Mouse (Mus musculus): ENCODE measurements around the gene Rpl19. TPM values are rescaled to one million over a fixed set of nuclear protein-coding genes. Genes with fewer than 3 reads are reported as not detected.
A peak's percentile ranks its signal among the peaks of the same experiment; 100 is the strongest.

Gene Rpl19
- polyA plus RNA-seq, 1 experiment from 2014 or later: 676 TPM

GRCm38 (mm10) chr11:98016824-98017223 is 9.7 kb upstream of the Rpl19 start:
- 65% methylated on average over 4 of the region's 4 CpGs for WGBS
- no peak overlapping the region for H3K4me3 ChIP-seq
- H3K36me3 ChIP-seq: peaks cover 20% of the 10 kb centered on the region
- no peak overlapping the region for H3K9ac ChIP-seq
- H3K27ac ChIP-seq (replicated peaks): no peak overlapping the region
- no peak for ATAC-seq (ENCODE audit: extremely low read depth, insufficient number of reproducible peaks, low FRiP score, low TSS enrichment)
- no peaks in the 10 kb centered on the region for H3K9me3 ChIP-seq
- H3K4me2 ChIP-seq: no peak overlapping the region
- peaks cover 29% of the 10 kb centered on the region for H3K4me1 ChIP-seq
- H3K27me3 ChIP-seq (replicated peaks): peaks cover 26% of the 10 kb centered on the region

- no peaks in the 10 kb centered on the region for H3K9me3 ChIP-seq
- 54% methylated on average over 6 of the region's 6 CpGs for WGBS
- no peak overlapping the region for H3K4me3 ChIP-seq
- ATAC-seq (ENCODE audit: extremely low read depth, insufficient number of reproducible peaks, low FRiP score, low TSS enrichment): no peak
- H3K9ac ChIP-seq: no peak overlapping the region
- H3K36me3 ChIP-seq: peaks cover 20% of the 10 kb centered on the region
- H3K4me1 ChIP-seq: peaks cover 36% of the 10 kb centered on the region
- H3K27ac ChIP-seq (replicated peaks): no peak overlapping the region
- H3K4me2 ChIP-seq: no peak overlapping the region
- H3K27me3 ChIP-seq (replicated peaks): peaks cover 13% of the 10 kb centered on the region
Measured at GRCm38 (mm10) chr11:98018222-98018621, 8.3 kb upstream of the Rpl19 start.

DNA sequence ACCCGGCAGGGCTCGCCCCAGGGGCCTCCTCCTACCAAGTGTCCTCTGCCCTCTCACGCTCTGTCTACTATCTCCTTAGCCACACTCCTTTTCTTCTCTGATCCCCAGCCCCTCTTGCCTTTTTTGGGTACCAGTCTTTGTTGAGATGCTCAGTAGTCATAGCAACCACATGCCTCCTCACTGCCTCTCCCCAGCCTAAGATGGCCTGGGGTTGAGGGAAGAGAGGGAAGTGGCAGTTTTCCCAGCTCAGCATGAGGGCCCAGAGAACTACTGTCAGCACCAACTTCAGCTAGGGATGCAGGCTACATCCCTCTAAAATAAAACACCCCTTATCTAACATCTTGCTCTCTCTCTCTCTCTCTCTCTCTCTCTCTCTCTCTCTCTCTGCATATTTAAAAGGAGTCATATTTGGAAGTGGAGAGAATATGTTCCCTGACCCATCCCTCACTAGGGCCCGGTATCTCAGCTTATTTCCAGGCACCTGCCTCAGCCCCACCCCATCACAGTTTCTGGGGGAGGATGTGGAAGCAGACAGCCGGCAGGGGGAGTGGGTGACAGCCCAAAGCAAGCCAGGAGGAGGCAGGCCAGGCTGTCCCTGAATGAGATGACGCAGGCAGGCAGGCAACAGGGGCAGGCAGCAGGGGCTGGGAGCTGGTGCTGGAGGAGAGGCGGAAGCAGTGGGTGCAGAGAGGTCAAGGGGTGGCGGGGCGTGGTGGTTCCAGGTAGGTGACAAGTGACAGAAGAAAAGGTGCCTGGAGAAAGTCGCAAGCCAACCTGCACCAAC is 7.5 kb upstream of the Rpl19 start:
- 31% methylated on average over 10 of the region's 10 CpGs for WGBS
- Histone ChIP-seq H3K36me3 (peaks cover 17% of the 10 kb centered on the region), H3K27ac (replicated peaks) (no peak overlapping the region), H3K4me3 (no peak overlapping the region), H3K4me1 (peaks cover 37% of the 10 kb centered on the region), H3K9ac (no peak overlapping the region), H3K27me3 (replicated peaks) (peaks cover 13% of the 10 kb centered on the region), H3K9me3 (no peaks in the 10 kb centered on the region), H3K4me2 (no peak overlapping the region)
- ATAC-seq (ENCODE audit: extremely low read depth, insufficient number of reproducible peaks, low FRiP score, low TSS enrichment): no peak

DNA sequence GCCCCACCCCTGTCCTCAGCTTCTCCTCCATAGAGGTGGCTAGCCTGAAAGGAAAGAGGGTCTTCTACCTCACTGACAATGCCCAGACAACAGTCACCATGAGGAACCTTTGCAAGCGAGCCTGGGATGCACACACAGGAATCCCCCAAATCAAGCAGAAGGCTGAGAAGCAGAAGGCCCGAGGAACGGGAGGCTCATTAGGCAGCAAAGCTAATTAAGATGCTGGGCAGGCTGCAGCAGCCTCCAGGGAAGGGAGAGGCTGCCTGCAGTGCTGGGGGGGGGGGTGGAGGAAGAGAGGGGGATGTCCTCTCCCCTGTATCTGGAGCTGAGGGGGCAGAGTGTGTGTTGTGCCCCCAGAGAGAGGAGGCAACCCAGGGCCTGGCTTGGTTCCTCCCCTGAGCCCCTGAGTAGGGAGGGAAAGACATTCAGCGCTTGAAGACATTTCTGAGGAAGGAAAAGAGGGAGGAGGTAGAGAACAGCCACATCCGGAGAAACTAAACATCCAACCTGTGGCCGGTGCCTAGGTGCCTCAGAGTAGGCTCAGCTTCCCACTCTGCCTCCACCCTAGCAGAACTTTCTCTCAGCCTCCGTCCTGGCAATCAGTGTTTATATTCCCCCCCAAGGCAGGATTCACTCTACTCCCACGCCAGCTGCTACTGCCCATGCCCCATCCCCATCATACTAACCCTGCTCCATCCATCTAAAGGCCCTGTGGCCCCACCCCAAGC is 6.5 kb upstream of the Rpl19 start:
- no peak for ATAC-seq (ENCODE audit: extremely low read depth, insufficient number of reproducible peaks, low FRiP score, low TSS enrichment)
- WGBS: 51% methylated on average over 8 of the region's 8 CpGs
- Histone ChIP-seq H3K4me1 (peaks cover 37% of the 10 kb centered on the region), H3K9me3 (no peaks in the 10 kb centered on the region), H3K36me3 (peaks cover 14% of the 10 kb centered on the region), H3K4me2 (peak overlapping the region; percentile 99; the same call in 1 of the 2 replicates), H3K27ac (replicated peaks) (no peak overlapping the region), H3K4me3 (no peak overlapping the region), H3K27me3 (replicated peaks) (peaks cover 13% of the 10 kb centered on the region), H3K9ac (0 out of 2 replicates have a peak overlapping the region, but pooled peaks have one; percentile 28)

DNA sequence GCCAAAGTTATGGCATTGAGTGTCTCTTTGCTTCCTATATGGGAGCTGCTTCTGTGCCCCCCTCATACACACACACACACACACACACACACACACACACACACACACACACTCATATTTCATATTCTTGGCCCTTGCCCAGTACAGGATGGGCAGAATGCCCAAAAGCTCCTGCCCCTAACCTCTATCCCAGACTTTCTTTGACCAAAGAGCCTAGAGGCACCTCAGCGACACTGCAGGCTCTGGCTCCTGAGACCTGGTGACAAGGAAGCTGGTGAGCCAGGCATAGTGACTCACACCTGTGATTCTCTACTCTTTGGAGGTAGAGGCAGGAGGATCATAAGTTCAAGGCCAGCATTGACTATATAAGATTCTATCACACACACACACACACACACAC is 5.8 kb upstream of the Rpl19 start:
- H3K9ac ChIP-seq: peak overlapping the region; percentile 92; the same call in 1 of the 2 replicates
- 75% methylated on average over 1 of the region's 1 CpGs for whole genome bisulfite sequencing
- H3K9me3 ChIP-seq: no peaks in the 10 kb centered on the region
- ATAC-seq (ENCODE audit: extremely low read depth, insufficient number of reproducible peaks, low FRiP score, low TSS enrichment): no peak
- peaks cover 13% of the 10 kb centered on the region for H3K27me3 ChIP-seq (replicated peaks)
- peaks cover 9% of the 10 kb centered on the region; the same call in 1 of the 2 replicates for H3K36me3 ChIP-seq
- peaks cover 39% of the 10 kb centered on the region for H3K4me1 ChIP-seq
- 0 out of 2 replicates have a peak overlapping the region, but pooled peaks have one; percentile 99 for H3K4me2 ChIP-seq
- no peak overlapping the region for H3K27ac ChIP-seq (replicated peaks)
- H3K4me3 ChIP-seq: no peak overlapping the region

GRCm38 (mm10) chr11:98021118-98021517 is 5.4 kb upstream of the Rpl19 start:
- no peak for ATAC-seq (ENCODE audit: extremely low read depth, insufficient number of reproducible peaks, low FRiP score, low TSS enrichment)
- H3K9ac ChIP-seq: peak overlapping the region; percentile 92
- 62% methylated on average over 2 of the region's 2 CpGs for WGBS
- H3K27ac ChIP-seq (replicated peaks): no peak overlapping the region
- peaks cover 9% of the 10 kb centered on the region; the same call in 1 of the 2 replicates for H3K36me3 ChIP-seq
- H3K9me3 ChIP-seq: no peaks in the 10 kb centered on the region
- peaks cover 43% of the 10 kb centered on the region for H3K4me1 ChIP-seq
- peak overlapping the region; percentile 99 for H3K4me2 ChIP-seq
- H3K27me3 ChIP-seq (replicated peaks): peaks cover 13% of the 10 kb centered on the region
- H3K4me3 ChIP-seq: peak overlapping the region; percentile 78

- 5% methylated on average over 34 of the region's 34 CpGs for WGBS
- no peak for ATAC-seq (ENCODE audit: extremely low read depth, insufficient number of reproducible peaks, low FRiP score, low TSS enrichment)
Measured at GRCm38 (mm10) chr11:98021565-98022252, 4.8 kb upstream of the Rpl19 start.

GRCm38 (mm10) chr11:98022253-98022554 is 4.3 kb upstream of the Rpl19 start:
- ATAC-seq (ENCODE audit: extremely low read depth, insufficient number of reproducible peaks, low FRiP score, low TSS enrichment): no peak
- H3K4me2 ChIP-seq: peak overlapping the region; percentile 99
- H3K36me3 ChIP-seq: peaks cover 2% of the 10 kb centered on the region; the same call in 1 of the 2 replicates
- H3K27ac ChIP-seq (replicated peaks): peak overlapping the region; percentile 89
- no peaks in the 10 kb centered on the region for H3K9me3 ChIP-seq
- H3K4me3 ChIP-seq: peak overlapping the region; percentile 78
- WGBS: 1% methylated on average over 23 of the region's 23 CpGs
- H3K9ac ChIP-seq: peak overlapping the region; percentile 92
- H3K4me1 ChIP-seq: peaks cover 44% of the 10 kb centered on the region
- H3K27me3 ChIP-seq (replicated peaks): peaks cover 10% of the 10 kb centered on the region

More at GRCm38 (mm10) chr11:98021565-98022252, 4.8 kb upstream of the Rpl19 start:
- Histone ChIP-seq H3K27ac (replicated peaks) (peak overlapping the region; percentile 89), H3K4me1 (peaks cover 44% of the 10 kb centered on the region), H3K9ac (peak overlapping the region; percentile 92), H3K36me3 (peaks cover 5% of the 10 kb centered on the region; the same call in 1 of the 2 replicates), H3K4me2 (peak overlapping the region; percentile 99), H3K4me3 (peak overlapping the region; percentile 78), H3K9me3 (no peaks in the 10 kb centered on the region), H3K27me3 (replicated peaks) (peaks cover 10% of the 10 kb centered on the region)

DNA sequence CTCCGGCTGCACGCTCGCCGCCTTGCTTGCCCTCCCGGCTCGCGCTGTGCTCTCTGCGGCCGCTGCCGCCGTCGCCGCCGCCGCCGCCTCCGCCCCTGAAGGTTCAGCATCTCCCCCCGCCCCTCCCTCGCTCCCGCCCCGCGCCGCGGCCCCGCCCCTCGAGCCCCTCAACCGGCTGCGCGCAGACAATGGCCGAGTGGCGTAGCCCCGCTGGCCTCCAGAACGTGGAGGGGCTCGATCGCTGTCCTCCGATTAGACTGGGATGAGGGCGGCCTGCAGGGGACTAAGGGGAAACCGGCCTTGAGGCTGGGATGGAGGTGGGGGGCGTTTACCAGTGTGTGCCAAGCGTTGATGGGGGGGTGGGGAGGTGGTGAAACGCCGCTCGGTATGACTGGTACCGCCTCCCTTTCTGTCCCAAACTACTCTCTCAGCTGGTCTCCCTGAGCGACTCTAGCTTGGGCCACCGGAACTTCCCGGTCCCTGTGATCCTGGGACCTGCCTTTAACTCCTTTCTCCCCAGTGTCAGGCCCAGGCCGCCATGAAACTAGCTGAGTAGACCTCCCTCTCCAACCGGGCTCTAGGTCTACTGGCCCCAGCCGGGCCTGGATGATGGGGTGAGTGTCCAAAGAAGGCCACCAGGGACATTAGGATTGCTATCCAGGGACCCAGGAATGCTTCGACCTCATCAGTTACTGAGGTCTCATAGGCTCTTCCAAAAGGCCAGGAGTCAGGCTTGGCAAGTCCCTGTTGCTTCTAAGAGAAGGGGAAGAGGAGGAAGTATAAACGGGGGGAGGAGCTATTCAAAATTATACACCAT is 3.7 kb upstream of the Rpl19 start, which contains the start of gene Cacnb1:
TSS of gene Cacnb1 (minus strand) at position 480 of the 817 bp plus-strand sequence.
- H3K4me2 ChIP-seq: peak within 1 kb of the TSS; percentile 99
- peak within 1 kb of the TSS; percentile 92 for H3K9ac ChIP-seq
- 2% methylated on average over 52 of the region's 52 CpGs for WGBS
- H3K27me3 ChIP-seq (replicated peaks): peaks cover 10% of the 10 kb centered on the region
- peak within 1 kb of the TSS; percentile 78 for H3K4me3 ChIP-seq
- H3K36me3 ChIP-seq: no peaks in the 10 kb centered on the region
- H3K4me1 ChIP-seq: peaks cover 48% of the 10 kb centered on the region
- ATAC-seq (ENCODE audit: extremely low read depth, insufficient number of reproducible peaks, low FRiP score, low TSS enrichment): no peak
- H3K9me3 ChIP-seq: no peaks in the 10 kb centered on the region
- H3K27ac ChIP-seq (replicated peaks): peak within 1 kb of the TSS; percentile 89

DNA sequence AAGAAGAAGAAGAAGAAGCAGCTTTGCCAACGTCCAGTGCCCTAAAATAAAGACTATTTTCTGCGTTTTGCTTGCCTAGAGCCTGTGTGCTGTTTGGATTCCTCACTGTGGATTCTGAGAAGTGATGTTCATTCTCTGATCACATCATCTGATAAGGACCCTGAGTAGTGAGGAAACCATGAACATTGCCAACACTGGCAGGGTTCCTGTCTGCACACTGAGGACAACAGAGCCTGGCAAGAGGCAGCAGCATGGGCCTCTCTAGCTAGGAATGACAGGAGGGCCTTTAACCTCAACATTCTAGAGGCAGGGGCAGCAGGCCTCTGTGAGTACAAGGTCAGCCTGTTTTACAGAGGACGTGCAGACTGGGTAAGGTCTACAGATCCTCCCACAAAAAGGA is 2.0 kb upstream of the Rpl19 start:
- no peak for ATAC-seq (ENCODE audit: extremely low read depth, insufficient number of reproducible peaks, low FRiP score, low TSS enrichment)
- no peak overlapping the region for H3K4me2 ChIP-seq
- H3K9me3 ChIP-seq: no peaks in the 10 kb centered on the region
- no peak overlapping the region for H3K4me3 ChIP-seq
- H3K9ac ChIP-seq: no peak overlapping the region
- no peak overlapping the region for H3K27ac ChIP-seq (replicated peaks)
- H3K36me3 ChIP-seq: peaks cover 17% of the 10 kb centered on the region
- peaks cover 10% of the 10 kb centered on the region for H3K27me3 ChIP-seq (replicated peaks)
- H3K4me1 ChIP-seq: peaks cover 46% of the 10 kb centered on the region
- 90% methylated on average over 3 of the region's 3 CpGs for WGBS
